Mouse (Mus musculus) frontal cortex, postnatal 10 days (tissue): ENCODE measurements around the gene Frem2.
A peak's percentile ranks its signal among the peaks of the same experiment; 100 is the strongest.

Experiments used
- DNase-seq, 2 experiments: peaks; one replicate each; pipeline ENCODE4 v3.0.0; 2022; ENCODE audit warnings: low spot score in 2 of 2, mixed read lengths in 1 of 2

The Frem2 gene

GRCm38 (mm10) chr3:53620978-53621377 lies 36.2 kb downstream of the Frem2 start:
- DNase-seq, result no peak

- no peak for DNase-seq
These were observed 36.8 kb downstream of the Frem2 start for GRCm38 (mm10) chr3:53620355-53620754.

DNA sequence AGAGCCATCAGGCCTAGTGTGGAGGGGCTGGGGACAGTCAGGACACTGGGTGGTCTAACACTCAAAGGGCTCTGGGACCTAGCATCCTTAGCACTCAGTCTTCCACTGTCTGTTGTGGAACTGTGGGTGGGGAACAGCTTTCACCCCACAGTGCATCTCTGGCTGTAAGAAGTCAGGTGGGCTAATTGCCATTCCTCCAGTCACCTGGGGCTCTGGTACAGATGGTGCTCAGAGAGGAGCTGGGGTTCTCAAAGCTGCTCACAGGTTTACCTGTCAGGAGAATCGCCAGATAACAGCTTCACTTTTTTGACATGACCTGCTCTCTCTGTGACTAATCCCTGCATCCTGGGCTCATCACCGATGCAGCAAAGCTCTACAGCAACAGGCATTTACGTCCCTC lies 46.0 kb downstream of the Frem2 start:
- DNase-seq, result no peak

DNA sequence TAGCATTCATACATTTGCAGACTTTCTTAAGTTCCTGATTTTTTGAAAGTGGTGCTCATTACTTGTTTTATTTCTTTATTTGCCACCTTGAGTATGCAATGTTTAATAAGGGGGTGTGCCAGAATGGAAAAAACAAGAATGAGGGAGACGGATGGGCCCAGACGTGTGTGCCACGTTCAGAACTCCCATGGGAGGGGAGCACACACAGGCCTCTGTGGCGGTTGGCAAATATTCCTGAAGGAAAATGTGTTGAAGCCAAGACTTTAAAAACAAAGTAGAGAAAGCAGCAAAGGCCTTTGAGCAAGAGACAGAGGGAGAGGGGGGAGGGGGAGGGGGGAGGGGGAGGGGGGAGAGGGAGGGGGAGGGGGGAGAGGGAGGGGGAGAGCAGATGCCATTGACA lies 47.3 kb downstream of the Frem2 start:
- no peak for DNase-seq

GRCm38 (mm10) chr3:53600140-53600539 lies 57.0 kb downstream of the Frem2 start:
- no peak for DNase-seq

DNA sequence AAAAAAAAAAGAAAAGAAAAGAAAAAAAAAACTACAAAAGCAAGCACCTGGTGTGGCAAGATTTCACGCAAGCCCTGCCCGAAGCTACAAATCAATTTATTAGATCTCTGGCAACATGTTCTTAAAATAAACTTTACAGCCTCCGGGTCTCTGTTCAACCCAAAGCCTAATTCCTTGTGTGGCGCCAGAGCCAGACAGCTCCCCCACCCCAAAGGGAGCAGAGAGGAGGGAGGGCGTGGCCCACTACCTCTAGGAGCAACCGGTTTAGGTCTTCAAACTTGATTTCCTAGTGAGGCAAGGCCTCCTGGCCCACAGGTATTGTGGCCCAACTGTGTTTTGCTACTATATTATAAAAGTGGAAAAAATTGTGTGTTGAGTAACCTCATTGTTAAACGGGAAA lies 57.8 kb downstream of the Frem2 start:
- no peak for DNase-seq

DNA sequence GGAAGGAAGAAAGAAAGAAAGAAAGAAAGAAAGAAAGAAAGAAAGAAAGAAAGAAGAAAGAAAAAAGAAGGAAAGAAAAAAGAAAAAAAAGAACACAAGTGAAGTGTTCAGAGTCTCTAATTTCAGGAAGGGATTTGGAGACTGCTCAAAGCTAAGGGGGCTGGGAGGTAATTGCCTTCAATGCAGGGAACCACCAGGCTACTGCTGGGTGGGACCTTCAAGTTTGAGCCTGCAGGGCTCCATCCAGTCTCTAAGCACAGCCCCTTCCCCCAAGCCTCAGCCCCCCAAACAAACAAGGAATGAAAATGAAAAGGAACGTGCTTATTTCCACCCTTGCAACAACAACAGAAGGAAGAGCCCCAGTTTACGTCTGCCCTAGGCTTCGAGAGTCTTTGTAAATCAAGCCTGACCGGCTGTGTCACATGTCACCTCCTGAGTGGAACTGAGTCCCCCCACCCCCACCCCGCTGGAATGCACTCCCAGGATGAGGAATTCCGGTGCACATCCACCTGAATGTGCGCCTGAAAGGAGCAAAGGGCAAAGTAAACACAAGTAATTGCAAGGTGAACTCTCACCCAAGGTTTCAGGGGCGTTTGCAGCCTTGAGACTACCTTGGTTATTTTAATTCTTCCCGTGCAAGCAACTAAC lies 58.9 kb downstream of the Frem2 start:
- no peak for DNase-seq

GRCm38 (mm10) chr3:53594471-53594870 lies 62.7 kb downstream of the Frem2 start:
- DNase-seq, result no peak

- no peak for DNase-seq
These were observed 63.4 kb downstream of the Frem2 start for GRCm38 (mm10) chr3:53593718-53594117.

GRCm38 (mm10) chr3:53592036-53592435 lies 65.1 kb downstream of the Frem2 start:
- no peak for DNase-seq

DNA sequence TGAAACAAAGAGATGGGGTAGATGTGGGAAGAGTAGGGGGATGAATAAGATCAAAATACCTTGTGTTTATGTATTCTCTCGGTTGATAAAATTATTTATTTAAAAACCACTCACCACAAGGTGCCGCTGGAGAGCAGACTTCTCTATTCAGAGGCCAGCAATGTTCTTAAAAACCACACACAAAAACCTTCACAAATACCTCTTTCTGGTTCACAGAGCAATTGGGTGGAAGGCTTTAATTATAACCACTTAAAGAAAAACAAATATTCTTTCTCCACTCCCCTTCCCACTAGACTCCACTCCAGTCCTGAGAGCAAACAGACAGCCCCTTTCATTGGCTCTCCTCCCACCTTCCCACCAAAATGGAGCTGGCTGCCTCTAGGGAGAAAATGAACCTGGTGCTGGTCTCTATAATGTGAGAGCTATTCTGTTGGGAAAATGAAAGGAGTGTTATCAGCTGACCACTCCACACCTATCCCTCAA lies 67.0 kb downstream of the Frem2 start:
- DNase-seq, result peak in 1 of 2 experiments; percentile 43

- DNase-seq, result no peak
These were observed 73.9 kb downstream of the Frem2 start for GRCm38 (mm10) chr3:53583248-53583647.

DNA sequence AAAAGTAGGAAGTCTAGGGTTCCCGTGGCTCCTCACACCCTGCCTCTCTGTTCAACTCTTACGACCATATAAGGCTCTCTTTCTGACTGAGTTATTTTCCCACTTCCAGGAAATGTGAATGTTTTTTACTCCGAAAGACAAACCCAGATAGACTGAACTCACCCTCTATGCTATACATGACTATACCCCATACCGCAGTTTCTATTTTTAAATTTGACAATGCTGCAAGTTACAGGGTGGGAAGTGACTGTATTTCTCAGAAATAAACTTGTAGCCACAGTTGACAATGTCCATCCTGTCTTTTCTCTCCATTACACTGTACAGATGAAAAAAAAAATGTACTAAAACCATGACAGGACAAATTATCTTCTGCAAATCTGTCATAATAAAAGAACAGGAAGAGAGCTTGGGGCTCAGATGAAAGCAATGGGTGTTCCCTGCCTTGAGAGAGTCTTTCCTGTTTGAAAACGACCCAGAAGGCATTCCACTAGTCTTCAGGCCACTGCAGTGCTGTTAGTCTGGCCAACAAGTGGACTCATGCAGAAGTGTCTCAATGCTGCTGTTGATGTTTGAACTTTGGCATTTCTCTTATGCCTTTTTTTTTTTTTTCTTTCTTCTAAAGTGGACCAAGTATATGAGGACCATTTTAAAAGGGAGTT lies 76.4 kb downstream of the Frem2 start:
- DNase-seq, result no peak

- DNase-seq, result no peak
These were observed 77.9 kb downstream of the Frem2 start for GRCm38 (mm10) chr3:53579121-53579704.

DNA sequence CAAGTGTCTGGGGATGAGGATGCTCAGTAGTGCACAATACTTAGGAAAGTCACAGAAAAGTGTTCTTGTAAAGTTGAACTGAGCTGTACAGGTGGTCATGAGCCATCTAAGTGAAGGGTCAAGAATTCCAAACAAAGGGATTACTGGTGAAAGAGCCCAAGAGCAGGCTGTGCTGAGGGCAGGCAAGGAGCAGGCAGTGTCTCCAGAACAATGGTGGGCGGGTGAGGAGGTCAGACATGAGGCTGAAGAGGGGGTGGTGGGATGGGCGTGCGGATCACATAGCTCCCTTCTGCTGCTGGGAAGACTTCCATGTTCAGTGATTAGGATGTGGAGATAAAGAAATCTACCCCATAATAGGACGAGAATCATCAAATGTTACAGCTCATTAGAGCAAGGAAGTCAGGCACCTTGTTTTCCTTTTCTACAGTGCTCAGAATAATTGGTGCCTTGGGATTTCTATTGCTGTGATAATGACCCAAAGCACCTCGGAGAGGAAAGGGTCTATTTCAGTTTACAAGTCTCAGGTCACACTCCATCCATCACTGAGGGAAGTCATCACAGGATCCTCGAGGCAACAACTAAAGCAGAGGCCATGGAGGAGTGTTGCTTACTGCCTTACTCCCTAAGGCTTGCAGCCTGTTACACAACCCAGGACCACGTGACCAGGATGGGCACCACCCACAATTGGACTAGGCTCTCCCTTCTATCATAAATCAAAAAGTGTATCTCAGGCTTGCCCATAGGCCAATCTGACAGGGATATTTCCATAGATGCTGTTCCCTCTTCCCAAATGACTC lies 80.6 kb downstream of the Frem2 start:
- no peak for DNase-seq

DNA sequence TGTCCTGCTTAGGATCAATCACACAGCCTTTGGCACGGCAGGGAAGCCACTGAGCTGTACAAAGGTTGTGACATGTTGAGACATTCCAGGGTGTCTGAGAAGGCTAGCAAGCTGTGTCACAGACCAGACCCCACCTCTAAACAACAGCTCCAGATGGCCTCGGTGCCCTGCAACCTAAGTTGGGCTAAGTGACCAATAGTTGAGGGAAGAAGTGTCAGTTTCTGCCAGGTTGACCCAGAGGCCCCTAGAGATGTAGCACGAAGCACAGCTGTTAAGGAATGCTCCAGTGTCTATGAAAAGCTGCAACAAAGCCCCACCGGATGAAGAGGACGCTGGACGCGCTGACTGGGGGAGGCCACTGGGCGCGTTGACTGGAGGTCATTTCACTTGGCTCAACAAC lies 83.0 kb downstream of the Frem2 start:
- DNase-seq, result no peak

GRCm38 (mm10) chr3:53571663-53572062 lies 85.5 kb downstream of the Frem2 start:
- no peak for DNase-seq

- DNase-seq, result no peak
These were observed 92.6 kb downstream of the Frem2 start for GRCm38 (mm10) chr3:53564521-53564920.

DNA sequence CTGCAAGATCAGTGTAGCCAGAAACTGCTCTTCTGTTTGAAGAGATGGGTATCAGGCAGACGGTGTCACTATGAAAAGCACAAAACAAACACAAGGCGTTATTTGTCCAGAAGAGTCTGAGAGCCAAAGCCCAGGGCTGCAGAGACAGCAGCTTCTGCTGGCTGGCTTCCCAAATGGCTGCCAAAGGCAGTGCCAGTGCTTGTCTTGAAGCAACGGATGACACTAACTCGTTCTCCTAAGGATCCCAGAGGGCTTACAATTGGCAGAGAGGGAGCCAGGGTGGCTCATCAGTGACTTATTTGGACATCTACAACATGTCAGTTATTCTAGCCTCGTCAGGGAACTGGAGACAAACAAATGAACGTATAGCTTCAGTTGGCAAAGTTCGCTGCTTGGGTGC lies 93.4 kb downstream of the Frem2 start:
- peak; percentile 20 to 38 for DNase-seq

DNA sequence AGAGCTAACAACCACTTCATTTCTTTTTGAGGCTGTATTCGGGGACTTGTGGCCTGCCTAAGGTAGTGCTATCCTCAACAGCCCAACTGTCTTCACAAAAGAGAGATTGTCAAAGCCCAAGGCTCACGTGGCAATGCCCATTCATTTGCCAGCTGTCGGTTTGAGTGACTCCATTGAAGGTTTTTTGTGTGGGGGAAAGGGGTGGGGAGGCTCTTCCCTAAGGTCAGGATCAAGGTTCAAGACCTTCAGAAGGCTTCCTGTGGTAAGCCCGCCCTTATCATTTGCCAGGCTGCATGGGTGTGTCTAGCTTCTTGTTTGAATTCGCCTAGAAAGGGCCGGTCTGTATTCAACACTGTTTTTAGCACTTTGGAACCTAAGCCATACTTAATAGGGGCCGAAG lies 95.3 kb downstream of the Frem2 start:
- no peak for DNase-seq

- no peak for DNase-seq
These were observed 98.1 kb downstream of the Frem2 start for GRCm38 (mm10) chr3:53559056-53559455.

- no peak for DNase-seq
These were observed 98.9 kb downstream of the Frem2 start for GRCm38 (mm10) chr3:53558230-53558629.
